Mouse (Mus musculus): ENCODE measurements at regions not wholly inside any gene's neighbourhood (a gene's known extent, or its start where the extent isn't known, plus 50 kb on each side); places are given as distances from the start of the nearest gene placed in this dataset.

- no peak for DNase-seq (ENCODE audit: low spot score)
These were observed 52.7 kb upstream of the Rgma start for GRCm38 (mm10) chr7:73322466-73323151.

- DNase-seq (ENCODE audit: low spot score), result no peak
These were observed 51.8 kb upstream of the Rgma start for GRCm38 (mm10) chr7:73323556-73323955.

- DNase-seq (ENCODE audit: low spot score), result no peak
These were observed 49.8 kb upstream of the Rgma start for GRCm38 (mm10) chr7:73325503-73325902.

Measured in c-Kit-positive CD71-positive TER-119-positive erythroid progenitor cells, embryonic 14.5 days (primary cell).